ENCODE assay signal across 8 mouse cellular contexts in genomic region chr12:69373850-69374766, GRCm38 (mm10). TPM values are rescaled to one million over a fixed set of nuclear protein-coding genes. Genes with fewer than 3 reads are reported as not detected.
A peak's percentile ranks its signal among the peaks of the same experiment; 100 is the strongest.
DNase-seq lines count a peak whose midpoint lies in the region; ATAC-seq lines count a peak whose summit lies in the region.

No protein-coding gene starts in this region.

- H3K9ac ChIP-seq in forebrain, embryonic 13.5 days = peak overlapping the region; percentile 96
- peak overlapping the region; percentile 98 for H3K9ac ChIP-seq in limb, embryonic 12.5 days (replicated peaks)
- peak overlapping the region; percentile 98 for H3K9ac ChIP-seq in neural tube, embryonic 13.5 days

- H3K27me3 ChIP-seq in forebrain, embryonic 13.5 days = no peaks in the 10 kb centered on the region
- H3K27me3 ChIP-seq in limb, embryonic 12.5 days = no peaks in the 10 kb centered on the region
- H3K27me3 ChIP-seq in neural tube, embryonic 13.5 days = no peaks in the 10 kb centered on the region

- no peak overlapping the region for H3K27ac ChIP-seq in forebrain, embryonic 13.5 days
- no peak overlapping the region for H3K27ac ChIP-seq in limb, embryonic 12.5 days
- no peak overlapping the region for H3K27ac ChIP-seq in neural tube, embryonic 13.5 days (replicated peaks)

- DNase-seq in urinary bladder, postnatal 14 days (ENCODE audit: low spot score) = peak; percentile 15
- no peak for DNase-seq in urinary bladder, postnatal 4 days (ENCODE audit: low spot score in 2 of 2)
- no peak for DNase-seq in layer of hippocampus, postnatal 25 days (ENCODE audit: extremely low spot score in 1 of 2, low spot score in 1 of 2)
- DNase-seq in layer of hippocampus, adult 8-10 months (ENCODE audit: low spot score in 2 of 2) = no peak
- DNase-seq in layer of hippocampus, adult 9-10 months (ENCODE audit: low spot score) = no peak

- 46% methylated on average over 11 of the region's 11 CpGs for WGBS in forebrain, embryonic 13.5 days
- 59% methylated on average over 11 of the region's 11 CpGs for WGBS in limb, embryonic 12.5 days
- 51% methylated on average over 11 of the region's 11 CpGs for WGBS in neural tube, embryonic 13.5 days

- ATAC-seq in forebrain, embryonic 13.5 days = no peak
- ATAC-seq in limb, embryonic 12.5 days (ENCODE audit: insufficient number of reproducible peaks, insufficient read depth, low FRiP score, low TSS enrichment, low read depth) = no peak
- ATAC-seq in neural tube, embryonic 13.5 days (ENCODE audit: low read depth) = no peak

- peak overlapping the region; percentile 100 for H3K4me3 ChIP-seq in forebrain, embryonic 13.5 days
- H3K4me3 ChIP-seq in limb, embryonic 12.5 days (replicated peaks) = peak overlapping the region; percentile 100
- H3K4me3 ChIP-seq in neural tube, embryonic 13.5 days = peak overlapping the region; percentile 99

- H3K4me2 ChIP-seq in forebrain, embryonic 13.5 days = peak overlapping the region; percentile 82
- peak overlapping the region; percentile 92 for H3K4me2 ChIP-seq in limb, embryonic 12.5 days
- H3K4me2 ChIP-seq in neural tube, embryonic 13.5 days = peak overlapping the region; percentile 98

- H3K9me3 ChIP-seq in forebrain, embryonic 13.5 days (replicated peaks) = no peaks in the 10 kb centered on the region
- H3K9me3 ChIP-seq in limb, embryonic 12.5 days = no peaks in the 10 kb centered on the region
- no peaks in the 10 kb centered on the region for H3K9me3 ChIP-seq in neural tube, embryonic 13.5 days

- H3K36me3 ChIP-seq in forebrain, embryonic 13.5 days (ENCODE audit: poor library complexity, severe bottlenecking) = 0 out of 2 replicates have a peak, but pooled peaks cover 7% of the 10 kb centered on the region
- H3K36me3 ChIP-seq in limb, embryonic 12.5 days = peaks cover 26% of the 10 kb centered on the region; the same call in 1 of the 2 replicates
- no peaks in the 10 kb centered on the region; the same call in 1 of the 2 replicates for H3K36me3 ChIP-seq in neural tube, embryonic 13.5 days

- H3K4me1 ChIP-seq in forebrain, embryonic 13.5 days = peaks cover 30% of the 10 kb centered on the region
- H3K4me1 ChIP-seq in limb, embryonic 12.5 days (replicated peaks) = peaks cover 19% of the 10 kb centered on the region
- peaks cover 40% of the 10 kb centered on the region for H3K4me1 ChIP-seq in neural tube, embryonic 13.5 days (replicated peaks)

RNA-seq across cellular contexts. Expression of gene Gm9887, which starts 1.9 kb away (rescaled TPM):
- 0.63 and 0.80 TPM in 2 replicates for polyA plus RNA-seq in forebrain, embryonic 13.5 days (2015; fragmentation: Nextera tagmentation; extraction: Ambion mirVana)
- 1.7 and 2.0 TPM in 2 replicates for polyA plus RNA-seq in limb, embryonic 12.5 days (2016; fragmentation: Nextera tagmentation; extraction: Ambion mirVana)
- 0.71 and 1.3 TPM in 2 replicates for polyA plus RNA-seq in neural tube, embryonic 13.5 days (2015; fragmentation: Nextera tagmentation; extraction: Ambion mirVana)
- 1 to 10 TPM; 1.1 to 1.3 TPM for total RNA-seq in layer of hippocampus, postnatal 25 days (2021)
- 1 to 10 TPM in 1 of 4 experiments, under 1 TPM in 1, not detected in 2; 0.98 to 1.9 TPM for total RNA-seq in layer of hippocampus, adult 8-10 months (2022)

RNA-seq across cellular contexts. Expression of gene Arf6, which starts 2.2 kb away (rescaled TPM):
- polyA plus RNA-seq in forebrain, embryonic 13.5 days (2015; fragmentation: Nextera tagmentation; extraction: Ambion mirVana) = 25.4 and 29.0 TPM in 2 replicates
- 65.3 and 66.1 TPM in 2 replicates for polyA plus RNA-seq in limb, embryonic 12.5 days (2016; fragmentation: Nextera tagmentation; extraction: Ambion mirVana)
- 32.6 and 34.5 TPM in 2 replicates for polyA plus RNA-seq in neural tube, embryonic 13.5 days (2015; fragmentation: Nextera tagmentation; extraction: Ambion mirVana)
- 10 to 100 TPM; 49.1 to 50.3 TPM for total RNA-seq in layer of hippocampus, postnatal 25 days (2021)
- 10 to 100 TPM; 38.7 to 56.0 (median 49.2) TPM for total RNA-seq in layer of hippocampus, adult 8-10 months (2022)

RNA-seq across cellular contexts. Expression of gene Nemf, which starts 17.1 kb away (rescaled TPM):
- 99.3 and 99.9 TPM in 2 replicates for polyA plus RNA-seq in forebrain, embryonic 13.5 days (2015; fragmentation: Nextera tagmentation; extraction: Ambion mirVana)
- polyA plus RNA-seq in limb, embryonic 12.5 days (2016; fragmentation: Nextera tagmentation; extraction: Ambion mirVana) = 95.1 and 99.3 TPM in 2 replicates
- 96.5 and 100 TPM in 2 replicates for polyA plus RNA-seq in neural tube, embryonic 13.5 days (2015; fragmentation: Nextera tagmentation; extraction: Ambion mirVana)
- 10 to 100 TPM; 41.3 to 43.3 TPM for total RNA-seq in layer of hippocampus, postnatal 25 days (2021)
- total RNA-seq in layer of hippocampus, adult 8-10 months (2022) = 10 to 100 TPM; 47.0 to 54.0 (median 50.5) TPM
